Mouse (Mus musculus): Measurements from ENCODE around the gene Mllt6. TPM values are rescaled to one million over a fixed set of nuclear protein-coding genes. Genes with fewer than 3 reads are reported as not detected.
"Not testable (repeated sequence)": the region's sequence is repeated elsewhere in the genome, so short reads cannot be mapped to it uniquely, and the experiment has no call there.

Gene Mllt6
- total RNA-seq, 2 experiments from 2014 or later: 59.5 to 60.0 TPM

- no peak for DNase-seq
Observed at GRCm38 (mm10) chr11:97695712-97696401, 32.6 kb downstream of the Mllt6 start.

- DNase-seq: no peak
Observed at GRCm38 (mm10) chr11:97696669-97697068, 33.5 kb downstream of the Mllt6 start.

- no peak for DNase-seq
Observed at GRCm38 (mm10) chr11:97697199-97697890, 34.1 kb downstream of the Mllt6 start.

GRCm38 (mm10) chr11:97697891-97698529 is 34.8 kb downstream of the Mllt6 start:
- peak in 1 of 2 experiments; percentile 20 for DNase-seq

- peak; percentile 70 to 75 for DNase-seq
Observed at GRCm38 (mm10) chr11:97698741-97699611, 35.8 kb downstream of the Mllt6 start.

- DNase-seq: peak; percentile 89 to 91
Observed at GRCm38 (mm10) chr11:97699626-97700002, 36.4 kb downstream of the Mllt6 start.

- peak; percentile 88 to 89 for DNase-seq
Observed at GRCm38 (mm10) chr11:97700003-97700745, 37.0 kb downstream of the Mllt6 start, which contains the start of gene Pcgf2. Gene Pcgf2 (minus strand): TSS chr11:97700497.

- peak; percentile 33 to 43 for DNase-seq
Observed at GRCm38 (mm10) chr11:97700746-97701580, 37.7 kb downstream of the Mllt6 start.

- DNase-seq: peak in 1 of 2 experiments; percentile 21
Observed at GRCm38 (mm10) chr11:97701581-97702392, 38.6 kb downstream of the Mllt6 start.

- peak; percentile 91 to 96 for DNase-seq
Observed at GRCm38 (mm10) chr11:97702393-97702745, 39.2 kb downstream of the Mllt6 start.

- DNase-seq: peak; percentile 100
Observed at GRCm38 (mm10) chr11:97703039-97703826, 40.0 kb downstream of the Mllt6 start, which contains the start of gene Psmb3. Gene Psmb3 (plus strand): TSS chr11:97703399.

GRCm38 (mm10) chr11:97710067-97710466 is 46.9 kb downstream of the Mllt6 start:
- not testable (repeated sequence) for DNase-seq

- DNase-seq: no peak
Observed at GRCm38 (mm10) chr11:97711200-97711900, 48.1 kb downstream of the Mllt6 start.

- no peak for DNase-seq
Observed at GRCm38 (mm10) chr11:97712286-97712685, 49.1 kb downstream of the Mllt6 start.

GRCm38 (mm10) chr11:97713896-97714295 is 50.7 kb downstream of the Mllt6 start:
- DNase-seq: peak; percentile 74

- no peak for DNase-seq
Observed at GRCm38 (mm10) chr11:97714356-97714755, 51.1 kb downstream of the Mllt6 start.

GRCm38 (mm10) chr11:97714784-97715760 is 51.9 kb downstream of the Mllt6 start:
- peak; percentile 47 to 60 for DNase-seq
